Mouse (Mus musculus) CH12.LX (cell line): ENCODE measurements around the gene Myo1a. TPM values are rescaled to one million over a fixed set of nuclear protein-coding genes. Genes with fewer than 3 reads are reported as not detected.

ENCODE experiments used
- DNase-seq: peaks from one replicate; pipeline ENCODE4 v3.0.0-alpha.2; 2013; ENCODE audit errors: extremely low read depth
- H3K27ac ChIP-seq: 2 replicates; pipeline ENCODE4 v1.5.1; 2012; ENCODE audit warnings: low read depth, mild to moderate bottlenecking, control low read depth, moderate library complexity; ENCODE audit not compliant: insufficient read depth
- H3K27me3 ChIP-seq: replicated peaks from 2 replicates; pipeline ENCODE3; 2012; ENCODE audit warnings: inconsistent platforms
- H3K36me3 ChIP-seq, 2 experiments: replicated peaks in 1 of 2; 2 replicates each; pipeline versions ENCODE3 to v1.6.1; 2012; ENCODE audit warnings: inconsistent platforms in 1 of 2, low read length in 1 of 2, mild to moderate bottlenecking in 1 of 2, mixed read lengths in 1 of 2, moderate library complexity in 1 of 2; ENCODE audit not compliant: control insufficient read depth in 1 of 2, insufficient read depth in 1 of 2
- H3K4me1 ChIP-seq, 2 experiments: 2 replicates each; pipeline ENCODE4 v1.6.1; 2012; ENCODE audit warnings: inconsistent platforms in 1 of 2, moderate library complexity in 1 of 2; ENCODE audit not compliant: insufficient read depth in 2 of 2, control insufficient read depth in 1 of 2
- H3K4me2 ChIP-seq: 2 replicates; pipeline ENCODE4 v1.6.1; 2012; ENCODE audit warnings: low read depth, mild to moderate bottlenecking, control low read depth; ENCODE audit not compliant: poor library complexity, insufficient read depth, severe bottlenecking
- H3K4me3 ChIP-seq, 3 experiments: fragments of 150-350 bp in 1 of 3; sonication (generic) in 1 of 3; replicated peaks in 1 of 3; 2 replicates each; pipeline versions ENCODE3 to v1.5.1; 2011 to 2012; ENCODE audit warnings: low read depth in 2 of 3, low read length in 2 of 3, mild to moderate bottlenecking in 2 of 3, moderate library complexity in 2 of 3, control low read depth in 1 of 3, improper control_type of control experiment in 1 of 3, inconsistent platforms in 1 of 3, mixed read lengths in 1 of 3; ENCODE audit not compliant: poor library complexity in 1 of 3
- H3K79me2 ChIP-seq: replicated peaks from 2 replicates; pipeline ENCODE4 v1.6.1; 2012; ENCODE audit warnings: mild to moderate bottlenecking, moderate library complexity; ENCODE audit not compliant: control insufficient read depth, poor library complexity, insufficient read depth, severe bottlenecking; ENCODE audit errors: extremely low read depth
- H3K9ac ChIP-seq: 2 replicates; pipeline ENCODE4 v1.6.1; 2012; ENCODE audit warnings: low read depth, mild to moderate bottlenecking, control low read depth, moderate library complexity; ENCODE audit not compliant: insufficient read depth
- H3K9me3 ChIP-seq: replicated peaks from 2 replicates; pipeline ENCODE3; 2012; ENCODE audit warnings: low read length, inconsistent platforms, mixed read lengths
- BHLHE40 ChIP-seq: IDR thresholded peaks from 2 replicates; pipeline ENCODE4 v1.6.1; 2011; ENCODE audit warnings: mild to moderate bottlenecking, low read depth, low read length, improper control_type of control experiment
- CHD2 ChIP-seq: IDR thresholded peaks from 2 replicates; pipeline ENCODE4 v1.6.1; 2011; ENCODE audit warnings: low read length, improper control_type of control experiment
- CTCF ChIP-seq, 2 experiments: IDR thresholded peaks in 1 of 2; conservative IDR thresholded peaks in 1 of 2; 2 replicates each; pipeline ENCODE4 v1.5.1; 2011 to 2012; ENCODE audit warnings: low read depth in 2 of 2, low read length in 2 of 2, improper control_type of control experiment in 1 of 2, inconsistent platforms in 1 of 2, mild to moderate bottlenecking in 1 of 2, moderate library complexity in 1 of 2
- GABPA ChIP-seq: IDR thresholded peaks from 2 replicates; pipeline ENCODE4 v1.6.1; 2012; ENCODE audit warnings: low read depth, low read length, improper control_type of control experiment, inconsistent platforms; ENCODE audit not compliant: insufficient replicate concordance
- HCFC1 ChIP-seq: IDR thresholded peaks from 2 replicates; pipeline ENCODE4 v1.6.1; 2012; ENCODE audit warnings: low read depth, mild to moderate bottlenecking, inconsistent platforms, low read length, improper control_type of control experiment
- JUN ChIP-seq: IDR thresholded peaks from 2 replicates; pipeline ENCODE4 v1.6.1; 2011; ENCODE audit warnings: low read depth, mild to moderate bottlenecking, low read length, improper control_type of control experiment, moderate library complexity; ENCODE audit not compliant: insufficient read depth
- JUND ChIP-seq: conservative IDR thresholded peaks from 2 replicates; pipeline ENCODE4 v1.6.1; 2011; ENCODE audit warnings: low read depth, low read length, improper control_type of control experiment
- MAFK ChIP-seq: IDR thresholded peaks from 2 replicates; pipeline ENCODE4 v1.6.1; 2011; ENCODE audit warnings: low read length, improper control_type of control experiment; ENCODE audit not compliant: insufficient replicate concordance
- MAX ChIP-seq: IDR thresholded peaks from 2 replicates; pipeline ENCODE4 v1.6.1; 2011; ENCODE audit warnings: low read length, improper control_type of control experiment
- NELFE ChIP-seq: IDR thresholded peaks from 2 replicates; pipeline ENCODE4 v1.6.1; 2011; ENCODE audit warnings: low read depth, low read length, improper control_type of control experiment
- POLR2A ChIP-seq: IDR thresholded peaks from 2 replicates; pipeline ENCODE4 v1.6.1; 2011; ENCODE audit warnings: low read depth, mild to moderate bottlenecking, improper control_type of control experiment, low read length
- POLR2AphosphoS2 ChIP-seq: IDR thresholded peaks from 2 replicates; pipeline ENCODE4 v1.6.1; 2011; ENCODE audit warnings: low read depth, low read length, improper control_type of control experiment
- RAD21 ChIP-seq: IDR thresholded peaks from 2 replicates; pipeline ENCODE4 v1.6.1; 2011; ENCODE audit warnings: low read depth, mild to moderate bottlenecking, low read length, improper control_type of control experiment, moderate library complexity
- RCOR1 ChIP-seq: conservative IDR thresholded peaks from 2 replicates; pipeline ENCODE4 v1.6.1; 2012; ENCODE audit warnings: low read depth, mild to moderate bottlenecking, inconsistent platforms, low read length, improper control_type of control experiment
- SIN3A ChIP-seq: IDR thresholded peaks from 2 replicates; pipeline ENCODE4 v1.6.1; 2012; ENCODE audit warnings: low read length, improper control_type of control experiment, inconsistent platforms
- UBTF ChIP-seq: IDR thresholded peaks from 2 replicates; pipeline ENCODE4 v1.6.1; 2012; ENCODE audit warnings: low read depth, mild to moderate bottlenecking, inconsistent platforms, low read length, improper control_type of control experiment, moderate library complexity
- USF2 ChIP-seq: conservative IDR thresholded peaks from 2 replicates; pipeline ENCODE4 v1.6.1; 2011; ENCODE audit warnings: low read depth, low read length, improper control_type of control experiment
- ZC3H11A ChIP-seq: IDR thresholded peaks from 2 replicates; pipeline ENCODE4 v1.6.1; 2012; ENCODE audit warnings: low read depth, mild to moderate bottlenecking, inconsistent platforms, low read length, improper control_type of control experiment
- ZKSCAN1 ChIP-seq: IDR thresholded peaks from 2 replicates; pipeline ENCODE4 v1.6.1; 2012; ENCODE audit warnings: low read depth, inconsistent platforms, low read length, improper control_type of control experiment, borderline replicate concordance
- ZMIZ1 ChIP-seq: IDR thresholded peaks from 2 replicates; pipeline ENCODE4 v1.6.1; 2012; ENCODE audit warnings: low read depth, mild to moderate bottlenecking, inconsistent platforms, low read length, improper control_type of control experiment
- dilution Hi-C: fragments of 300-500 bp; cut with MboI; formaldehyde crosslinking; loops from 2 replicates; pipeline ENCODE4 v1.14.3; 2020; ENCODE audit warnings: low sequenced_read_pairs; ENCODE audit not compliant: extremely low pct_unique_long_range_greater_than_20kb, extremely low pct_ligation_motif_present
- in situ Hi-C: fragments of 300-500 bp; cut with MboI; formaldehyde crosslinking; loops from 3 replicates; pipeline ENCODE4 v1.14.3; 2019; ENCODE audit warnings: low sequenced_read_pairs, low pct_ligation_motif_present, low pct_unique_long_range_greater_than_20kb, mixed read lengths
- polyA plus RNA-seq: library from polyadenylated mRNA; unstranded; fragments of >175 nt; gene quantifications from 2 replicates; pipeline ENCODE4 v1.2.1, GENCODE M21; 2012; ENCODE audit warnings: low read depth; ENCODE audit not compliant: insufficient read length
- total RNA-seq, 2 experiments: library from RNA; depleted of rRNA; stranded (reverse); fragments of 300-350 nt in 1 of 2; fragments of >200 nt in 1 of 2; gene quantifications; 2 replicates each; pipeline ENCODE4 v1.2.3; 2012 to 2014

Myo1a gene
- total and polyA plus RNA-seq, 3 experiments: 0.08 to 2.3 (median 0.36) TPM

DNA sequence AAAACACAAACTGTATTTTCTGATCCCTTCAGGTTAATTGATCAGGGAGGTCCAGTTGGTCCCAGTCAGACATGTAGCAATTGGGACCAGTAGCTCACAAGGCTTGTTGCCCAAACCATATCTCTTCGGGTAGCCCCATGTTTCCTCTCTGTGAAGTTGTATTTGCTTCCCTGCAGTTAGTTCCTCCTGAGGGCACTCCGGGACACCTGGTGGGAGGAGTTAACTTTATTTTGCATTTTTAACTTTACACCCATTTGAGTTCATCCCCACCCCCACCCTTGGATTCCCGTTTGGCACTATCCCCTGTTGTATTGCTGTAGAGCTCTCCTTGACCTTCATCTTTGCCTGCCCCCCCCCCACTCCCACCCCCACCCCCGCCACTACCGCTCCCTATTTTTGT is 40.9 kb downstream of the Myo1a start:
- Histone ChIP-seq H3K9me3 (no peaks in the 10 kb centered on the region), H3K36me3 (peaks cover 32 to 63% of the 10 kb centered on the region in 2 experiments), H3K4me2 (no peak overlapping the region), H3K4me1 (peaks cover 5 to 20% of the 10 kb centered on the region in 2 experiments; a peak in 2 of 4 replicates), H3K9ac (no peak overlapping the region), H3K4me3 (no peak overlapping the region), H3K27me3 (no peaks in the 10 kb centered on the region), H3K79me2 (no peaks in the 10 kb centered on the region), H3K27ac (no peak overlapping the region)
- in situ Hi-C loops: loop anchor here (25.0 kb wide), 1 partner anchor 191 kb away; no protein-coding TSS in a partner anchor
- no peak for TF ChIP-seq MAX
- TF ChIP-seq BHLHE40: no peak
- TF ChIP-seq UBTF: no peak
- no peak for TF ChIP-seq POLR2AphosphoS2
- DNase-seq: peak; percentile 27
- dilution Hi-C loops: no loop called here

DNA sequence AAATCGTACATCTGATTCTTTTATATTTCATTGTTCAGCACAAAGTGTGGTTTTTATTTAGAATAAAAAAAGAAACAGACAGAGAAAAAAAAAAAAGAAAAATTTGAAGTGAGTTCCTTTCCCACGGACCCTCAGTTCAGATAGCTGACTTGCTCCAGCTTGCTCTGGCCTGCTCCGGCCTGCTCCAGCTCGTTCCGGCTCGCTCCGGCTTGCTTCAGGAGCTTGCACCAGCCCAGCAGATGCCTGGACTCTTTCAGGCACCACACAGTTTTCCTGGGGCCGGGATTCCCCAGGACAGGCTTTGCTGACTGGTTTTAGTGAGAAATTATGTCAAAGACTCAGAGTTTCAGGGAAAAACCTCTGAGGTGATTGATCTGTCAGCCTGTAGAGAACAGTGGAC is 42.3 kb downstream of the Myo1a start:
- TF ChIP-seq NELFE: no peak
- TF ChIP-seq JUN: no peak
- no peak for TF ChIP-seq POLR2AphosphoS2
- TF ChIP-seq CTCF (conservative IDR thresholded peaks at IDR 0.05 in 1 of 2, IDR thresholded peaks at IDR 0.05 in 1 of 2; ENCODE audit: low read depth in 2 of 2, low read length in 2 of 2): no peak
- TF ChIP-seq UBTF: no peak
- TF ChIP-seq CHD2: no peak
- TF ChIP-seq RAD21: no peak
- TF ChIP-seq HCFC1: no peak
- TF ChIP-seq MAFK: no peak
- TF ChIP-seq ZKSCAN1: no peak
- no peak for TF ChIP-seq POLR2A
- TF ChIP-seq ZMIZ1: no peak
- TF ChIP-seq USF2: no peak
- no peak for TF ChIP-seq GABPA
- TF ChIP-seq JUND: no peak
- no peak for TF ChIP-seq ZC3H11A
- no peak for TF ChIP-seq RCOR1
- TF ChIP-seq SIN3A: no peak
- H3K4me2 ChIP-seq: no peak overlapping the region
- H3K79me2 ChIP-seq: no peaks in the 10 kb centered on the region
- H3K36me3 ChIP-seq: peaks cover 22 to 52% of the 10 kb centered on the region in 2 experiments
- H3K9me3 ChIP-seq: no peaks in the 10 kb centered on the region
- in situ Hi-C loops (loop anchor here (25.0 kb wide), 1 partner anchor 190 kb away; no protein-coding TSS in a partner anchor), dilution Hi-C loops (no loop called here)
- peaks cover 5 to 20% of the 10 kb centered on the region in 2 experiments; a peak in 2 of 4 replicates for H3K4me1 ChIP-seq
- no peaks in the 10 kb centered on the region for H3K27me3 ChIP-seq
- no peak overlapping the region for H3K27ac ChIP-seq
- H3K4me3 ChIP-seq: no peak overlapping the region
- DNase-seq: no peak
- H3K9ac ChIP-seq: no peak overlapping the region
